Mouse (Mus musculus) layer of hippocampus, adult 18-20 months (tissue): ENCODE measurements at regions not wholly inside any gene's neighbourhood (a gene's known extent, or its start where the extent isn't known, plus 50 kb on each side); places are given as distances from the start of the nearest gene placed in this dataset.

Experiments used
- DNase-seq, 2 experiments: peaks; one replicate each; pipeline ENCODE4 v3.0.0; 2022; ENCODE audit warnings: low spot score in 2 of 2

DNA sequence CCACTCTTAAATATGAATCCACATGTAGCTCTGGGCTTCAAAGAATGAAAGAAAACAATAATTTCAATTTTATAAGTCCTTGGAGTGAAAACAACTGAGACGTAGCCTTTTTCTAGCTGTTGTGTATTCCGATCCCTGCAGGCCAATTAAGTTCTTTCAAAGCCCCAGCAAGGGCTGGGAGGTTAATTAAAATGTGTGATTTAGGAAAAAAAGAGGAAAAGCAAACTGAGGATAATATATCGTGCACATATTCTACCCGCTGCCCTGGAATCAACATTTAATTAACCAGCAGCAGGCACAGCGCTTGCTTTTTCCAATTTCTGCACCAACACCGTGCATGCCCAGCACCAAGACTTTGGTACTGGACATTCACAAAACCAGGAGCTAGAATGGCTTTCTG lies 167.0 kb downstream of the Nectin3 start:
- no peak for DNase-seq

DNA sequence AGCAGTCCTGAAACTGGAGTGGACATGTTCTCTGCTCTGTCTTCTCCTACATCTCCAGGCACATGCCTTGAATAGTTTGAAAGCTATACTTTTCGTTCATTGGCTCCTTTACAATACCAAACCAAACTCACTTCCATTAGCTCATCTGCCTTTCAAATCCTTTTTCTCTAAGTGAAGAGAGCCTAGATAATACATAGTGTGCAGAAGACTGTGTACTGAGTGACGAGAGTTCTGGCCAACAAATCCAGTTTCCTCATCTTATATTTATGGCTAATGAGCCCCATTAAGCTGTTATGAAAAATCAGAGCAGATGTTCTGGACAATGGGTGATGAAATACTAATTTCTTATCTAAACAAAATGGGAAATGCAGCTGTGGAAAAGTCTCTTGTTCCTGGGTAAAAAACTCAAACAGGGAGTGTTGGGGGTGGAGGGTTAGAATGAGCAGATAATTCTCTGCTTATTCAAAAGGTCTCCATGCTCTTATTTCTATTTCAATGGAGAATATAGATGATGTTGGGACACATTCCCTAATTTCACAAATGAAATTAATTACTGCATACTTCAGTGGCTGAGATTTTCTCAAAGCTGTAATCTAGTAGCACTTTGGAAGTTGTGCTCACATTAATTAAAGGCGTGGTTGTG lies 144.3 kb upstream of the Gm4737 start:
- DNase-seq: no peak

DNA sequence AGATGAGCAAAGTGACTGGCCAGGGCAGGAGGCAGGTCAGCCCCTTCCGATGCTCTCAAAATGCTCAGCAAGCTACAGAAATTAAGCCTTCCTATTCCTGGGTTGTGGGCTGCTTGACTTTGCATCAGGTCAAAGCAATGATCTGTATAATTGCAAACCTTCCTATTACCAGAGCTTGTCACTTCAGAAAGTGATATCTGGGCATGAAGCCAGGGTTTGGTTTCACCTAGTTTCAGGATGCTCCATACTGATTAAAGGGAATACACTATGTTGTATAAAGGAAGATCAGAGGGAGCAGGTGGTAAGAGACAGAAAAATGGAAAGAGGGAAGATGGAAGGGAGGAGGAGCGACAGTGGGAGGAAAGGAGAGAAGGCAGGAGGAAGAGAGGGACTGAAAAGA lies 142.3 kb upstream of the Gm4737 start:
- no peak for DNase-seq

DNA sequence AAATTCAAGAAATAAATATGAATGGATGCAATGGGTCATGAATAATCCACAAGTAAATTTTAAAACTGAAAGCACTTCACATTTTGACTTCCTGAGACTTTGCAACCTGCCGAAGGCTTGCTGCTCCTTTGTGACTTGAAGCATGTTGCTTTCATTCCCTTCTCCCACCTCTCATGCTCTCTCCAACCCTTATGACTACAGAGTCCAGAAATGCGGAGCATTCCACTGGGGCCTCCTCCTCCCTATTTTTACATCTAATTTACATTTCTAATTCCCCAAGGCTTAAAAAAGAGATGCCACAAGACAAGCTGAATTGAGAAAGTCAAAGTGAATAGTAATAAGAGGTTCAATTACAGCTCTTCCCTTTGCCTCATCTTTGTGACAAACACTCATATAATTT lies 141.5 kb upstream of the Gm4737 start:
- no peak for DNase-seq

DNA sequence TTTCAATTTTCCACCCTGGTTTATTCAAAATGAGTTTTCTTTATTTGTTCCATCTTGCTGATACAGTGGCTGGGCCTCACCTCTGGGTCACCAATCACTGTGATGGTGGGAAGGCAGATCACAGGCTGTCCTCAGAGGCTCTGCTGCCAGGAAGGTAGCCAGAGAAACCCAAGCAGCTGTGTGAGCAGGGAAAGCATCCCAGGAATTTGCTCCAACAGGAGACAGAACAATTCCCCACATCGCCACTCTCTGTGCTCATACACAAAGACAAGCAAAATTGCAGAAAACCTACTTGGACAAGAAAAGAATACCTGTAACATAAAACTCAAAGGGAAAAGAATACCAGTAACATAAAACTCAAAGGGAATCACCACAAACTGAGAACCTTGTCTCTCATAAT lies 139.0 kb upstream of the Gm4737 start:
- no peak for DNase-seq

DNA sequence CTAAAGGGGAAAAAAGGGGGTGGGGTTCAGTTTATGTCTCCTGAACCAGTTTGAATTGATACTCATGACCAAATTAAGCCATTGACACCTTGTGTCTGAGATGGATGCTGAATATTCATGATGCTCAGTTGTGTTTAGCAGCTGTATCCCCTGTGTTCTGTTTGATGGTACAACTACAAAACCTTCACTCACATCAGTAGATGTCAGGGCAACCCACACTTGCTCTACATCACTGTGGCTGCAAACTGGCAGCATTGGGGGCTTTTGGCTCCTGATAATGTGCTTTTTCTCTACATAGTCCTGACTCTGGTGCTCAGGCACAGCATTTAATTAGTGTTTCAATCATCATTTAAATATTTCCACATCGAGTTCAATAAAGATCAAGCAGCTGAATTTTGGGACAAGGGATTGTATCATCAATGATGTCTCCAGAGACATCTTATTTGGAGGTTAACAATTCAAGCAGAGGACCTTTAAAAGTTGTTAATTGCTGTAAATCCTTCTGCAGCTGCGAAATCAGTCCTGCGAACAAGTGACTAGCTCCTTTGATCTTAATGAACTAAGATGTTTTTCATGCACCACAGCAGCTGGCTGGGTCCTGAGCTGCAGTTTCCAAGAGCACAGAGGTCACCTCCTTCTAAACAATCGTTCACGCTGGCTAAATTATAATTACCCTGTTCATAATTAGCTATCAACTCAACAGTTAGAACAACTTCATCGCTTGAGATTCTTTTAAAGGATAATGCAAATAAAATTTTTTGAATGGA lies 136.4 kb upstream of the Gm4737 start:
- DNase-seq: no peak

DNA sequence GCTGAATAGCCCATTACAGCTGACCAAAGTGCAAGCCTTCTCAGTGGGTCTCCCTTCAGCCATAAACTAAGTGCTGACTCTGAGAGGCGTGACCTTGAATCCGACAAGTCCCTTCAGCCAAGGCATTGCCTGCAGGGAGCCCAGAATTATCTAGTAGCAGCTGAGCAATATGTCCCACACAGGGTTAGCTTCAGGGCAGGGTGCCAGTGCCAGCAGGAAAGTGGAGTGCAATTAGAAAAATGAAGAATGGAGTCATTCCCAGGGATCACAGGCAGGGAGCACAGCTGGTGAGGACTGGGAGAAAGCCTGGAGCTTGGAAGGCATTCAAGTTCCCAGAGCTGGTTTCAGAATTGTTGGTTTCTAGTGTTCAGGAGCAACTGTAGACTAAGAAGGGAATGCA lies 135.3 kb upstream of the Gm4737 start:
- DNase-seq: peak; percentile 74 to 90

DNA sequence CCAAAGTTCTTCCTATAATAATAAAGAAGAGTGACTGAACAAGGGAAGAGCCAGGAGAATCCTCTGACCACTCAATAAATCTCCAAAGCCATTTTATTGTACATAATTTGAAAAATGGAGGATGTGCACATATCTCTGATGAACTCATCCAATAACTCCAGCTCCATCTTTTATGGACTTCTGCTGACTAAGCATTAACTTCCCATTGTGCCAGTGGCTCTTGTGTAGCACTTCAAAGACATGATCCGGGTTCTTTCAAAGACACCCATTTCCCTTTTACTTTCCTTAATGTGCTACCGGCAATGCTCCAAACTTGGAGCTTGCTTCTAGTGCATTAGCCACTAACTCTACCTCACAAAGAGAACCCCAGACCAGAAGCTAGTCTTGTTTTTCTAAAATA lies 112.7 kb upstream of the Gm4737 start:
- DNase-seq: no peak

DNA sequence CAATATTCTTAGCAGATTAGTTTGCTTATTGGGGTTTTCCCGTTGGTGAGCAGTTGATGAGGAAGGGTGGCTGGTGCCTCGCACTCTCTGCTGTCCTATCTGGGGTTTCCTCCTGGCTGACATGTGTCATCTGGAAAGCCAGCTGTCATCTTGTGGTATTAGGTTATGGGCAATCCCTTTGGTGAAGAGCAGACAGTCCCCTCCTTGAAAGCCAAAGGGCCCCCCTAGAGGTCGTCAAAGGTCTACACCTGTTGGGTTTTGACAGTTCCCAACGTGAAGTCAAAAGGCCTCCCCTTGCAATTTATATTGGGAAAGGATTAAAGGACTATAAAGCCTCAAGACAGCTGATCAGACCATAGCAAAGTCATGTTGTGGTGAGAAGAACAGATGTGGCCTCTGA lies 96.8 kb upstream of the Gm4737 start:
- no peak for DNase-seq

DNA sequence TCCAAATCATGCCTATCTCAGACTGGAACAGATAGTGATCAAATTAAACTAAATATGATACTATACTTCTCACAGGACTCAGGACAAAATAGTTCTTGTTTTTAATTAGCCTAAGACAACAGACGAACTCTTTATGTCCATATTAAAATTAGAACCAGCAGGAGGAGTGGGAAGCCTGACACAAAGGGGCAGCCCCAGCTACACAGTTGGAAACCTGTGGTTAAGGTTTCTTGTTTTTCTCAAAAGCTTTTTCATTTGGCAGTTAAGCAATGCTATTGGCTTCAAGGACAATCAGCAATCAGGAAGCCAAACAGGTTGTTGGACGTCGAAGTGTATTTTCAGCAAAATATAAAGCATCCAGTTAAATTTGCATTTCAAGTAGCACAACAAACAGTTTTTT lies 96.1 kb upstream of the Gm4737 start:
- DNase-seq: no peak

DNA sequence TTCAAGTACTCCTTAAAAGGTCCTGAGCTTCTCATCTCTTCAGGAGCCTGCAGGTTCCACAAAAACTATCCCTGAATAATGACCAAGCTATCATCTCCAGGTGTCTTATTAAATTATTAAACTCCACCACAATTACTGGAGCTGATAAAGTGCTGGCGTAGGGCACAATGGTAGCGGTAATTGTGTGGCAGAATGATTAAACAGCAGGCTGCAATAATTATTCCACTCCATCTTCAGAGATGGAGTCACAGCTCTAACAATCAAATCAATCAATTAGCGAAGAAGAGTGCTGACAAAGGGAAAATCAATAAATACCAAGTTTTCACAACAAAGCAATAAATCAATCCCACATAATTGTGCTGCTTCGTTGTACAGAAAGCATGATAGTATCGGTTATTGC lies 90.7 kb upstream of the Gm4737 start:
- DNase-seq: no peak

DNA sequence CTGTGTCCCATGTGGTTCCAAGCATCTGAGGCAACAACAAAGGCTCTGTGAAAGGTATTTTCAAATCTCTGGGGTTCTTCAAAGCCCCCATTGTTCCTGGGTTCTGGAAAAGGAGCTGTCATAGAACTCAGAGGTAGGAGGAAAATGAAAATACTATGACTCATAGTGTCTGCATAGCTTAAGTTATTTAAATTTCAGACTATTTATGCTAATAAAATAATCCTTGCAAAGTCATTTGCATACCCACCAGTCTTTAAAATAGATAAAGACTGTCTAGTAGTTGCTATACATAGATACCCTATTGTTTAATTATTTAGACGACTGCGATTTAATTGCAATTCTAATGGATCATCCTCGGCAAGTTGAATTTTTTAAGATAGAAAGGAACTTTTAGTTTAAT lies 73.9 kb upstream of the Gm4737 start:
- no peak for DNase-seq

DNA sequence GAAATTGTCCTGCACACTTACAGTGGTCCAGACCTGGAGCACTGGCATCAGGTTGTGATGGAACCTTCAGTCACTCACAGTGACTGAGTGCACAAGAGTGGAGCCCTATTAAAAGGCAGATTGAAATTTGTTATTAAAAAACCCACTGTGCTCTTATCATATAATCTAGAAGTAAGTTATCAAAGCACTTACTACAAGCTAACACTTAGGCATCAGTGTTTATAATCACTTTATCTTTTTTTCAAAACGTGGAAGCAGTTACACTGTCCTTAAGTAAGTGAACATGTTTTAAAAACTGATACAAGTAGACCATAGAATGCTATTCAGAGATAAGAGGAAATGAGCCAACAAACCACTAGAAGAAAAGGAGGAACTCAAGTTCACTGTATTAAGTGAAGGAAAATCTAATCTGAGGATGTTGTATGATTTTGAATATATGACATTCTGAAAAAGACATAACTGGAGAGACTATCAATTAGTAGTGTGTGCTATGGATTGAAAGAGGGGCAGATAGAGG lies 68.3 kb upstream of the Gm4737 start:
- no peak for DNase-seq

DNA sequence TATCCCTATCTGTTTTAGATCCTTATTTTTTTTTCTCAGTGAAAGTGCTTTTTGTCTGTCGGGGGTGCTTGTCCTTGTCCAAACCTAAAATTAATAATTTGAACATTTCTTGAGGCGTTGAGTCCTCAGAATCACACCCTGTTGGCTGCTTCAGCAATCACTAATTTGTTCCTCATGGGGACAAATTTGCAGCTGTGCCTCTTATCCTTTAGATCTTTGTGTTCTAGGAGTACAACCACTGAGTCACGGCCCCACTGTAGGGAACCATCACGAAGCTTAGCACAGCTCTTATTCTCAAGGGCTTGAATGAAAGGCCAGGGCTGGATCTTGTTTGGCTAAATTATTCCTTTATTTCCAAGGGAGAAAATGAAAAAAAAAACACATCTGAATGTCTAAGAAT lies 57.6 kb upstream of the Gm4737 start:
- no peak for DNase-seq

DNA sequence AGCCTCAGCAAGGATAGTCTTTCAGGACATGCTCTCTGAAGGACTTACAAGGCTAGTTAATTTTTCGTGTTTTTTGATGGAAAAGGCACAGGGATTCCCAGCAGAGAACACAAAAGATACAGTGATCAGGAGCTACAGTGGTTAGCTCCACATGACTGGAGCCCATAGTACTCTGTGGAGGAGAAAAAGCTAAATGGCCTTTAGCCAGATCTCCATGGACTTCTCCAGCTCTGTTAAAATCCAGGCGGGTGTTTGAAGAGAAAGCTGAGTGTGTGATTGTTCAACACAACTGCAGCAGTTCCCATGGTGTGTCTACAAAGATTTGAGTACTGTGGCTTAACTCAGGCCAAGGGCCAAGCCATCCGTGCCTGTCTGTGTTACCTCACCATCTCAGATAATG lies 57.0 kb upstream of the Gm4737 start:
- DNase-seq: no peak

DNA sequence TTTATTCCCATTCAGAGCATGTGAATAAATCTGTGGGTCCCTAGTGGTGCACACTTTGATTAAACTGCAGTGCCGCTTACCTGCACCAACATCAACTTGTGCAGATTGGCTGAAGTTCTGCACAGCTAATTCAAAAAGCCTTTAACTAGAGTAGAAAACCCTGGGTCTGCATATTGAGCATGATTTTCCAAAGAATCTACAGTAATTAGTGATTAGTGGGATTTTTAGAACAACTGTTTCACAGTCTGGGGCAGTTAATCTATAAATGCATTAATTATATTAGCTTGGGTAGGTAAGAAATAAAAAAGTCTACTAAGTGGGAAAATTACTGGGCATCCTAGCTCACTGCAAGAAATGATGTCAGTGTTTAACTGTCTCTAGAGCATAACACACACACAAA lies 50.2 kb upstream of the Gm4737 start:
- no peak for DNase-seq
